In the genomic region with DNA sequence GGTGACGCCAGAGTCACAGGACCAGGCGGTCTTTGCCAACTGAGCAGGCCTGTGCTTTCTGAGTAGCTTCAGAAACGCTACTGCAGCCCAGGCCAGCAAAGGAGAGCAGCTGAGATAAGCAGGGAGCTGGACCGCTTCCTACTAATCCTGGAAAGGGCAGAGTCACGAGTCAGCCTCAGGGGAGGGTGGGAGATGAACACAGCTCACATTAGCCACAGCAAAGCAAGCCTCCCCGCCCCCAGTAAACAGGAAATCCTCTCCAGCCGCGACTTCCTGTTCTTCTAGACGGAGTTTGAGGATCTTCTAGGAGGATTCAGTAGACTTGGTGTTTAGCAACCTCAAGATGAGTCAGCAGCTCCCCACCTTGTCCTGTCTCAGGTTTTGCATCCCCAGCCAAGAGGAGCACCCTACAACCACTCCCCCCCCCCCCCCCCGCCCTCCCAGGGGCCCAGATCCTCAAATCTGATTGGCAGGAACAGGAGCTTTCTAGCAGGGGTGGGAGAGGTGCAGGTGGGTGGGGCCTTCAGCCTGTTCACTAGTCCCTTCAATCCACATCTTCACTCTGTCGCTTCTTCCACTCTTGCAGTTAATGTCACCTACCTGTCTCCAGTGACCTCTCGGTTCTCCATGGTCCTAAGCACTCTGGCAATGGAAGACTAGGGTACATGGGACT, we compare ENCODE assay signal across 8 mouse cellular contexts. TPM values are rescaled to one million over a fixed set of nuclear protein-coding genes. Genes with fewer than 3 reads are reported as not detected.
DNase-seq lines count a peak whose midpoint lies in the region; ATAC-seq lines count a peak whose summit lies in the region.

No protein-coding gene starts in this region.

- ATAC-seq in kidney, embryonic 15.5 days (replicated peaks; ENCODE audit: low FRiP score): peak; percentile 78

- 0 out of 2 replicates have a peak overlapping the region, but pooled peaks have one; percentile 34 for H3K27ac ChIP-seq in kidney, embryonic 15.5 days

- no peaks in the 10 kb centered on the region for H3K27me3 ChIP-seq in kidney, embryonic 15.5 days

- no peak overlapping the region for H3K4me3 ChIP-seq in kidney, embryonic 15.5 days (replicated peaks)

- peak; percentile 38 to 57 for DNase-seq in cerebellum, postnatal 25 days
- no peak for DNase-seq in cerebellum, adult 9-10 months
- DNase-seq in 3T3-L1 (ENCODE audit: low read depth, low spot score): peak; percentile 91
- peak; percentile 67 for DNase-seq in adrenal gland, adult 2 months
- peak; percentile 91 to 96 for DNase-seq in heart, adult 18-20 months
- peak; percentile 84 for DNase-seq in lung, postnatal 10 days
- peak; percentile 50 for DNase-seq in telencephalon, adult 2 months (ENCODE audit: low read depth, low spot score)

- no peaks in the 10 kb centered on the region for H3K9me3 ChIP-seq in kidney, embryonic 15.5 days (replicated peaks)

- no peak overlapping the region for H3K9ac ChIP-seq in kidney, embryonic 15.5 days

- peaks cover 13% of the 10 kb centered on the region; the same call in 1 of the 2 replicates for H3K4me1 ChIP-seq in kidney, embryonic 15.5 days

- 0 out of 2 replicates have a peak overlapping the region, but pooled peaks have one; percentile 1 for H3K4me2 ChIP-seq in kidney, embryonic 15.5 days

- WGBS in kidney, embryonic 15.5 days: 57% methylated on average over 11 of the region's 12 CpGs

- H3K36me3 ChIP-seq in kidney, embryonic 15.5 days: no peaks in the 10 kb centered on the region

RNA-seq across cellular contexts. Expression of gene Rhob, which starts 21.7 kb away (rescaled TPM):
- total RNA-seq in adrenal gland, adult 2 months (2021): 100 to 1,000 TPM; 166 to 261 TPM
- 497 and 623 TPM in 2 replicates for polyA plus RNA-seq in adrenal gland, adult 2 months (2012; rRNA removed)
- total RNA-seq in heart, adult 18-20 months (2021): 100 to 1,000 TPM; 165 to 172 TPM
- polyA plus RNA-seq in kidney, embryonic 15.5 days (2015; fragmentation: Nextera tagmentation; extraction: Ambion mirVana): 35.4 and 38.7 TPM in 2 replicates
